ENCODE assay signal across 8 mouse cellular contexts in the genomic region with DNA sequence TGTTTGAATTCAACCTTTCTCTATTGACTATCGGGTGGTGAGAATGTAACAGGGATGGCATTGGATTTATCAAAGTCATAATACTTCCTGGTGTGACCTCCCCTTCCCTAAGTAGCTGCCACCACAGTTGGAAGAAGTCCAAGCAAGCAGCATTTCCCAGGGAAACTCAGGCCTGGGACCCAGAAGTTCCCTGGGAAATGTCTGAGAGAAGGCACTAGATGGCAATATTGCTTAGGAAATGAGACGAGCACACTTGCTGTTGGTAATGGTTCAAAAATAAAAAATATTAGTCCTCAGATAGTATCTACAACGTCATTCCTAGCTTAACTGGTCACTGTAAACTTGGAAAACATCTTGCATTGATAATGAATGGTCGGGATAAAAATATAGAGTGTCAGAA. TPM values are rescaled to one million over a fixed set of nuclear protein-coding genes. Genes with fewer than 3 reads are reported as not detected.
DNase-seq lines count a peak whose midpoint lies in the region; ATAC-seq and TF ChIP-seq lines count a peak whose summit lies in the region.
"Had no signal": no experiment of that assay in that cellular context is flagged by ENCODE, and none has a peak within 500 bp of the region (broad histone marks: within the 10 kb centered on the region; RNA-seq: fewer than 3 reads in every experiment).

No protein-coding gene starts in this region.

- TF ChIP-seq CTCF in intestine, postnatal 0 days (IDR thresholded peaks at IDR 0.05; ENCODE audit: low read depth) = peak; percentile 71

- H3K9me3 ChIP-seq in intestine, postnatal 0 days (ENCODE audit: control insufficient read depth) = no peaks in the 10 kb centered on the region
- H3K9me3 ChIP-seq in intestine, embryonic 15.5 days = no peaks in the 10 kb centered on the region
- no peaks in the 10 kb centered on the region for H3K9me3 ChIP-seq in limb, embryonic 14.5 days (ENCODE audit: control insufficient read depth, low read length)

- no peak overlapping the region for H3K4me3 ChIP-seq in intestine, postnatal 0 days (ENCODE audit: low read depth, low read length)
- H3K4me3 ChIP-seq in intestine, embryonic 15.5 days (replicated peaks) = no peak overlapping the region
- no peak overlapping the region for H3K4me3 ChIP-seq in limb, embryonic 14.5 days (replicated peaks; ENCODE audit: low read length)

- no peak overlapping the region for H3K9ac ChIP-seq in intestine, postnatal 0 days (ENCODE audit: low read depth, low read length)
- H3K9ac ChIP-seq in intestine, embryonic 15.5 days = no peak overlapping the region
- H3K9ac ChIP-seq in limb, embryonic 14.5 days (ENCODE audit: low read depth, low read length, severe bottlenecking) = no peak overlapping the region

- H3K36me3 ChIP-seq in intestine, postnatal 0 days (ENCODE audit: control insufficient read depth, insufficient read depth) = no peaks in the 10 kb centered on the region
- H3K36me3 ChIP-seq in intestine, embryonic 15.5 days = no peaks in the 10 kb centered on the region
- no peaks in the 10 kb centered on the region for H3K36me3 ChIP-seq in limb, embryonic 14.5 days (ENCODE audit: control insufficient read depth, insufficient read depth, low read length)

- no peak overlapping the region for H3K4me2 ChIP-seq in intestine, postnatal 0 days (replicated peaks; ENCODE audit: low read depth)
- H3K4me2 ChIP-seq in intestine, embryonic 15.5 days (replicated peaks) = no peak overlapping the region
- H3K4me2 ChIP-seq in limb, embryonic 14.5 days (replicated peaks; ENCODE audit: low read depth, low read length, severe bottlenecking) = no peak overlapping the region

- TF ChIP-seq POLR2A in limb, embryonic 14.5 days (IDR thresholded peaks at IDR 0.05; ENCODE audit: borderline replicate concordance, extremely low read depth, insufficient read depth, insufficient read length) = no peak

- no peak for ATAC-seq in intestine, postnatal 0 days
- no peak for ATAC-seq in intestine, embryonic 15.5 days
- no peak; the same call in 1 of the 2 replicates for ATAC-seq in limb, embryonic 14.5 days (ENCODE audit: low FRiP score, low read depth)

- DNase-seq in ES-CJ7 (ENCODE audit: low read depth, low spot score) = peak; percentile 32
- DNase-seq in adipocyte (ENCODE audit: low spot score) = peak; percentile 74
- DNase-seq in limb, embryonic 14.5 days (ENCODE audit: low spot score) = peak; percentile 85
- DNase-seq in urinary bladder, postnatal 10 days (ENCODE audit: low spot score) = no peak
- DNase-seq in yolk sac, embryonic 10.5 days (ENCODE audit: low spot score) = no peak

- WGBS in intestine, postnatal 0 days = 18% methylated on average over 4 of the region's 4 CpGs
- 19% methylated on average over 4 of the region's 4 CpGs for WGBS in intestine, embryonic 15.5 days
- 17% methylated on average over 4 of the region's 4 CpGs for WGBS in limb, embryonic 14.5 days

- H3K4me1 ChIP-seq in intestine, postnatal 0 days (replicated peaks; ENCODE audit: control insufficient read depth, insufficient read depth, low read length) = no peaks in the 10 kb centered on the region
- peaks cover 3% of the 10 kb centered on the region; the same call in 1 of the 2 replicates for H3K4me1 ChIP-seq in intestine, embryonic 15.5 days (replicated peaks)
- H3K4me1 ChIP-seq in limb, embryonic 14.5 days (ENCODE audit: control insufficient read depth, insufficient read depth, low read length) = peaks cover 14% of the 10 kb centered on the region

- no peak overlapping the region for H3K27ac ChIP-seq in intestine, postnatal 0 days (ENCODE audit: low read depth, low read length)
- no peak overlapping the region for H3K27ac ChIP-seq in intestine, embryonic 15.5 days
- H3K27ac ChIP-seq in limb, embryonic 14.5 days (replicated peaks; ENCODE audit: low read depth, low read length) = no peak overlapping the region

- no peaks in the 10 kb centered on the region for H3K27me3 ChIP-seq in intestine, postnatal 0 days (replicated peaks; ENCODE audit: control insufficient read depth, insufficient read depth, low read length)
- H3K27me3 ChIP-seq in intestine, embryonic 15.5 days (replicated peaks) = no peaks in the 10 kb centered on the region
- no peaks in the 10 kb centered on the region for H3K27me3 ChIP-seq in limb, embryonic 14.5 days (ENCODE audit: control insufficient read depth, insufficient read depth, low read length)

RNA-seq across cellular contexts. Expression of a gene that starts 35.0 kb away (rescaled TPM):
- 0.17 and 0.18 TPM in 2 replicates for polyA plus RNA-seq in intestine, postnatal 0 days (2015; fragmentation: Nextera tagmentation; extraction: Ambion mirVana)
- 0.28 and 0.38 TPM in 2 replicates for polyA plus RNA-seq in intestine, embryonic 15.5 days (2015; fragmentation: Nextera tagmentation; extraction: Ambion mirVana)
- polyA plus RNA-seq in limb, embryonic 14.5 days (2012; rRNA removed) = 2.0 and 2.5 TPM in 2 replicates
- 1.4 and 1.8 TPM in 2 replicates for polyA plus RNA-seq in limb, embryonic 14.5 days (2014; fragmentation: Nextera tagmentation; extraction: Ambion mirVana)

RNA-seq across cellular contexts. Expression of a gene that starts 38.6 kb away (rescaled TPM):
- polyA plus RNA-seq in intestine, postnatal 0 days (2015; fragmentation: Nextera tagmentation; extraction: Ambion mirVana) = 8.2 and 8.5 TPM in 2 replicates
- polyA plus RNA-seq in intestine, embryonic 15.5 days (2015; fragmentation: Nextera tagmentation; extraction: Ambion mirVana) = 17.8 and 19.7 TPM in 2 replicates
- 33.4 and 38.6 TPM in 2 replicates for polyA plus RNA-seq in limb, embryonic 14.5 days (2012; rRNA removed)
- 48.0 and 49.7 TPM in 2 replicates for polyA plus RNA-seq in limb, embryonic 14.5 days (2014; fragmentation: Nextera tagmentation; extraction: Ambion mirVana)

RNA-seq across cellular contexts. Expression of a gene that starts 53.8 kb away (rescaled TPM):
- polyA plus RNA-seq in intestine, postnatal 0 days (2015; fragmentation: Nextera tagmentation; extraction: Ambion mirVana) = 14.6 and 15.3 TPM in 2 replicates
- polyA plus RNA-seq in intestine, embryonic 15.5 days (2015; fragmentation: Nextera tagmentation; extraction: Ambion mirVana) = 4.7 and 5.5 TPM in 2 replicates
- 0.05 and 0.11 TPM in 2 replicates for polyA plus RNA-seq in limb, embryonic 14.5 days (2012; rRNA removed)
- polyA plus RNA-seq in limb, embryonic 14.5 days (2014; fragmentation: Nextera tagmentation; extraction: Ambion mirVana) = 0.08 TPM in 1 of 2 replicates, not detected in the other
- polyA plus RNA-seq: neural tube, embryonic 14.5 days had no signal

Comparison
In these comparisons a context has a peak if more than half of its experiments do, and no peak if none do; other contexts are left out.
1. DNase-seq: peak in ES-CJ7 (single experiment), adipocyte (single experiment) and limb, embryonic 14.5 days (single experiment); none in urinary bladder, postnatal 10 days (single experiment) and yolk sac, embryonic 10.5 days (single experiment).